Mouse (Mus musculus) MEL-GATA-1-ER (cell line): ENCODE data around the gene Jakmip3.

Experiments used
- DNase-seq: peaks from one replicate; pipeline ENCODE4 v3.0.0-alpha.2; 2012; ENCODE audit warnings: low read depth; ENCODE audit errors: extremely low read depth

Jakmip3 gene

DNA sequence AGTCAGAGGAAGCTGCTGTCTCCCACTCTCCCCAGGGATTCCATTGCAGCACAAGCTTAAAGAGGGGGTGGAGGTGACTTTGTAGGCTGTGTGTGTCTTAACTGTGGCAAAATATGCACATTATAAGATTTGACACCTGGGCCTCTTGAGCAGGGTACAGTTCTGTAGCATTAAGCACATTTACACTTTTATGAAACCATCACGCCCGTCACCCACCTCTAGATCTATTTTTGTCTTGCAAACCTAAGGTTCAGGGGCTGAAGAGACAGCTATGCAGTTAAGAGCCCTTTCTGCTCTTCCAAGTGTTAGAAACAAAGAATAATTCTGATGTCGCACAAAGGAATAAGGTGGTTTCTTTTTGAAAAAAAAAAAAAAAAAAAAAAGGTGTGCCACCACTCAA lies 5.1 kb downstream of the Jakmip3 start:
- DNase-seq: no peak

DNA sequence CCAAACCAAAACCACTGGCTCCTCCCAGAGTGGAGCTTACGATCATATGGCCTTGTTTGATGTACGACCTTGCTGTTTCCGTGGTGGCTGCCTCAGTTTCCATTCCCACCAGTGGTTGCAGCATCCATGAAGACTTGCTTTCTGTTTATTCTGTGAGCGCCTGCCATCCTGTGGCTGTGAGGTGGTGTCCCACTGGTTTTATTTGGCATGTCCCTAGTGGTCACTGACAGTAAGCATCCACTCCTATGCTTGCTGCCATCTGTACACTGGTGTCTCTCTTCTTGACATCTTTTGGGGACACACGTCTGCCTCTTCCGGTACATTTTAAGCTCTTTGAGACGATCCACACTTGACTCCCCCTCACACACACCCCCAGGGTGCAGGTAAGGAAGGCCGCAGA lies 7.2 kb downstream of the Jakmip3 start:
- no peak for DNase-seq

DNA sequence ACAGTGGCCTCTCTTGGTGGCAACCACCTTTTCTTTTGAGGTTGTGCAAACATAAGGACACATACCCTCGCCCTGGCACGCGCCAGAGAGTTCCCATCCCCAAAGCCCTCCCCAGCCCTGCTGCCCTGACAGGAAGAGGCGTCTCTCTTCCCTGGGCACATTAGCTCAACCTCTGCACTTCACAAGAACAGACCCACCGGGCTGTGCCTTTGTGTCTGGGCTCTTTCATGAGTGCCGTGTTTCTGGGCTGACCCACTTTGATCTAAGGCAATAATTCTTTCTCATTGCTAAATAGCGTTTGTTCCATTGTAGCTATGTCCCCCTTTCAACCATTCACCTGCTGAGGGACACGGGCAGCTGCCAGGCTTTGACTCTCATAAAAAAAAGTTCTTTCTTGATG lies 7.8 kb downstream of the Jakmip3 start:
- no peak for DNase-seq

DNA sequence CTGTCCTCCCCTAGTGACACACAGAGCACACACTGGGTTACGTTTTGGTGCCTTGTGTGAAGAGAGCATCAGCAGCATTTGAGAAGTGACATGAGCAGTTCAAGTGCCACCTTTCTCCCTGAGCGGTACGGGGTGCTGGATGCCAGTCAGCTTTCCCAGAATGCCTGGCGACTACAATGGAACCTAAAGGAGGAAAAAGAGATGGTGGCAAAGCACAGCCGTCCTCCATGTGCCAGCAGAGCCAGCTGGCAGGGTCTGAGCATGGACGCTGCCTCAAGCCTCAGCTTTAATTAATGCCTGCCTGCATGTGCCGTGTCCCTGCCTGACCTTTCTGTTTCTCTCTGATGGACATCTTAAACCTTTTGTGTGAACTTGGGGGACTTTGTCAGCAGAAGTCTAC lies 15.3 kb downstream of the Jakmip3 start:
- DNase-seq: no peak

DNA sequence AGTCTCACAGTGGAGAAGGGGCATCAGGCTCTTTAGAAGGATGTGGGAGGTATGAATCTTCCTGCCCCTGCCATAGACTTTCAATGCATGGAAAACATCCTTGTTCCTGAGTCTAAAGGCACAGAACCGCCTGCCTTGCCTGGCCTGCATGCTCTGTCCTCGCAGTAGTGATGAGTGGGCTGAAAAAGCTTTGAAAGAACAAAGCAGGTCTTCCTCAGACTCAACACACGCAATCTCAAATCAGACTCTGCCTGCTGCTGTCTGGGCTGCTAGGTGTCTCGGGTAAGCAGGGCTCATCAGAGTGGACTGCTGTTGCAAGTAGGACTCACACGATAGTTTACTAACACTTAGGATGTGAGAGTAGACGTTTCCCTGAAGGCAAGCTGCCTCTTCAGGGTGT lies 16.6 kb downstream of the Jakmip3 start:
- no peak for DNase-seq

DNA sequence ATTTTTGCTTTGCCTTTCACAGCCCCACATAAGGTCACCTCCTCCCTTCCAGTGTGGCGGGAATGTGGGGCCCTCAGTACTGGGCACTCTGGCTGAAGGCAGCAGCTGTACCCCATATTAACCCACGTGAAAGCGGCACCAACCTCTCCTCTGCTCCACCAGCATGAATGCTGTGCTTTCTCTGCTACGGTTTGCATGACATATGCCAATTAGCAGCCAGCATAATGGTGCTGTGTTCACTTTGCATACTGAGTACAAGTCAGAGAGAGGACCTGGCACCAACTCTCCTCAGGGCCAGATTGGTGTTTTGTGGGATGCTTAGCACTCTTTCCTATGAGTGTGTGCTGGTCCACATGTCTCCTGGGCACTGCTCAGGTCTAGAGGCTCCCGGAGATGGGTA lies 19.2 kb downstream of the Jakmip3 start:
- no peak for DNase-seq

DNA sequence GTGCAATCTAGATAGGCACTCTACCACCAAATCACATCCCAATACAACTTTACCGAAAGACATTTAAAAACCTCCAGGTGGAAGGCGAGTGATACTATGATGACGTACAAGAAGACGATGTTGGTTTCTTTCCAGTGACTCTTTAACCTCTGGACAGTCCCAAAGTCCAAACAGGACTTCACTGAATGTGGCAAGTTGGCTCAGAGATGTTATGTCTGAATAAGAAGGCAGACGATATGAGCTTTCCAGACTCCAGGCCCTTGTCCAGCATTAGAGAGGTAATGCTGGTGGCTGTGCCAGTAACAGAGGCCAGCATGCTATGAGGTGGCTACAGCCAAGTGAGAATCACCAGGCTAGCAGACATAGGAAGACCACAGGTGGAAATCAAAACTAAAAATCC lies 23.2 kb downstream of the Jakmip3 start:
- no peak for DNase-seq

DNA sequence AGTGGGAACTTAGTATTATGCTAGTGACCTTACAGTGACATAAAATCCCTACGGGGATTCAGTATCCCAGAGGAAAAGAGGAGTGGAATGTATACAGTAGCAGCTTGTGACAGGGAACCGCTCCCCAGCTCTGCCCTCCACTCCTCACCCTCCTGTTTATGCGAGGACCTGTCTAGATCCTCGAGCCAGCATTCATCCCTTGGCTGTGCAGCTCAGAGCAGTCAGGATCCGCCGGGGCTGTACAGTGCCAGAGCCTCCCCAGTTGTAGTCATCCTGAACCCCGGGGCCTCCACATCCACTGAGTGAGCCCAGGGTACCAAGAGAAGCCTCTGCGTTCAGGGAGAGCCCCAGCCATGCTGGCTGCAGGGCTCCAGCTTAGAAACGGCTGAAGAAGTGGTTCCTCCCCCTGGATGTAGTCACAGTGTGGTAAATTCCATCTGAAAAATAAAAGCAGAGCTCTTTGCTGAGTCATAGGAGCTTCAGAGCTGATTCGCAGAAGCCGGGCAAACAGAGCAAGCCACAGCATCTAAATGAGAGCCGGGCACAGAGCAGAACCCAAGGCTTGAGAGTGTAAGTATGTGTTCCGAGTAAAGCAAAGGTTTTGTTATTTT lies 27.6 kb downstream of the Jakmip3 start:
- no peak for DNase-seq

DNA sequence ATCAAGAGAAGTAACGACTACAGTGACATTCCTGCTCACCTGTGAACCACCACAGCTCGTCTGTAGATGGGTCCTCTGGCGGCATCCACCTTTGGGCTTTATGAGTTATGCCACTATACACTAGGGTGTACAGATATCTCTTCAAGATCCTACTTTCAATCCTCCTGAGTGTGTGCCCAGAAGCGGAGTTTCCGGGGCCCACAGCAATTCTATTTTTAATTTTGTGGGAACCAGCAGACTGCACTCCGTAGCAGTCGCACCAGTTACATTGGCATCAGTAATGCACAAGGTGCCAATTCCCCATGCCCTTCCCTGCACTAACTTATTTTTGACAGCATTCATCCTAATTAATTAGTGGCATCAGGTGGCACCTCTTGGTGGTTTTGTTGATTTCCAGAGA lies 37.0 kb downstream of the Jakmip3 start:
- no peak for DNase-seq

DNA sequence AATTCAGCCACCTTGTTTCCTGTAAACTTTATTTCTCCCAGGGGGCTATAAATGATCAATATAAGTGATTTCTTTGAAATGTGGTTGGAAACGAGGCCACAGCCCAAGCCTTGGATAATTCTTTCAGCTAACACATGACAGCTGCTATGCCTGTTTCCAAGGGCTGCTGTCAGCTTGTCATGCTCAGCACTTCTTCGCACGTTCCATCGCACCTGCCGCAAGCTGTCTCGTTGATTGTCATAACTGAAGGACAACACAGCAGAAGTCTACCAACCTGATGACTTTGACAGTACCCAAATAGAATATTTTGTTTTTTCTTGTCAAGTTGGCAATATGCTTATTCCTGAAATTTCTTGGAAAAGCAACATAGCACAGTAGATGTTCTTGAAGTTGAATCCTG lies 44.0 kb downstream of the Jakmip3 start:
- DNase-seq: no peak

DNA sequence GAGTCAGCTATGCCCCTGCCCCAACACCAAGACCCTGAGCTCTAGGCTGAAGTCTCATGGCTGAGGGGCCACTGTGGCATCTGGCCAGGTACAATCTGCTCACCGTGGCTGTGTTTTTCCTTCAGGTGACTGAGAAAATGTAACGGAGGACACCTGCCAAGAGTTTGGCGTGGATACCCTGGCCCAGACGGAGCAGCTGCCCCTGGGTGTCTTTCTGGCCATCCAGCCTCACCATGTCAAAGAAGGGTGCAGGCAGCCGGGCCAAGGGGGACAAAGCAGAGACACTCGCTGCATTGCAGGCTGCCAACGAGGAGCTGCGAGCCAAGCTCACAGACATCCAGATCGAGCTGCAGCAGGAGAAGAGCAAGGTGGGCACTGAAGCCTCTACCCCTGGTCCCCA lies 48.6 kb downstream of the Jakmip3 start:
- no peak for DNase-seq

DNA sequence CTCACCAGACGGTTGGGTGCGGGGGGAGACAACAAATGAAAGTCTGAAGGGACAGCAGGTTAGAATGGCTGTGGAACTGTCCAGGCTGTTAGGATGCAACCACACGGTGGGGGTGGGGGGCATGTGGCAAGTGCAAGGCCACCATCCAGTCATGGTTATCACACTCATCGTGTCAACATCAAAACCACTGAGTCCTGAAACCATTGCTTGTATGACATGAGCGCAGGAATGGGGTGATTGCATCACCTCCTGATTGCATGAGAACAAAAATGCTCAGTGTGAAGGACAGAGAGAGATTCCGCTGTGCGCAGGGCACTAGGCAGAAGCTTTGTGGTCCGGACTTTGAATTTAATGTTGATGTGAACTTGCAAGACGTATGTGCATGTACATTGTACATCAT lies 62.2 kb downstream of the Jakmip3 start:
- no peak for DNase-seq

DNA sequence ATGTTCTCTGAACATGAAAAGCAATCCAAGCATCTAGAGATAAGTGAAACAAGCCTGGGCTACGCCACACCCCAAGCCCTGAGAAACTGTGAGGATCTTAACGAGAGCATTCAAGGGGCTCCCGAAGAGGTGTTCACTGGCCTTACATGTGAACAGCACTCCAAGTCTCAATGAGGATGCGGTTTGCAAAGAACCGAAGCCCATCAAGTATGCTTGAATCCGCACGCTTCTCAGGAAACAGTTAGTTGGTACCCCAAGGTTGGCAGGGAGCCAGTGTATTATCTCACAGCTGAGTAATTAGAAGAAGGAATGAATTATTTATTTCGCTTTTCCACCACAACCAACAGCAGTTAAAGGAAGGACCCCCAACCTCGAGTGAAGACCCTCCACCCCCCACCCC lies 62.7 kb downstream of the Jakmip3 start:
- no peak for DNase-seq

DNA sequence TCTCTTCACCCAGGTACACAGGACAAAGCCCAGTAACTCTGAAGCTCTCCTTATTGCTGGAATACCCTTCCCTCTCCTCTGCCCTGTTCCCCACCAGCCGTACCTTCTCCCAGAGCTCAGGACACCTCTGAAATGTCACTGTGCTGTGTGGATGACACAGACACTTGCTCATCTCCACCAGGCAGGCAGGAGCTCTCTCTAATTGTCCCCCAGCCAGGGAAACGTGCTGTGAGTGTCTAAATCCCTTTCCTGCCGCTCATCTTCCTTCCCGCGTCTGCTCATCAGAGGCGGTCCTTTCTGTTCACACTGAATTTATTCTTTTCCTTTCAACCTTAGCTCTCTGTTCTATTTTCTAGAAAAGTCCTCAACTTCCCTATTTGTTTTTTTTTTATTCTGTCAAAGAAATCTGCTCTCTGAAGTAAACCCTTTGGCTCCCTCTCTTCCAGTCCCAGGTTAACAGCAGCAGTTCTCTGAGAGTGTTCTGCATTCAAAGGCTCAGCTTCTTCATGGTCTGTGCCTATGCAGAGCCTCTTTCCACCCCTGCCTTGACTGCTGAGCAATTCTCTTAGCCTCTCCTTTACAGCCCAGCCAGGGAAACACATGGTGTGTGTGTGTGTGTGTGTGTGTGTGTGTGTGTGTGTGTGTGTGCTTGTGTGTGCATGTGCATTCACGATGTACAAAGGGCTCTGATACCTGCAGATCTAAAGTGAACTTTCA lies 69.4 kb downstream of the Jakmip3 start:
- no peak for DNase-seq

DNA sequence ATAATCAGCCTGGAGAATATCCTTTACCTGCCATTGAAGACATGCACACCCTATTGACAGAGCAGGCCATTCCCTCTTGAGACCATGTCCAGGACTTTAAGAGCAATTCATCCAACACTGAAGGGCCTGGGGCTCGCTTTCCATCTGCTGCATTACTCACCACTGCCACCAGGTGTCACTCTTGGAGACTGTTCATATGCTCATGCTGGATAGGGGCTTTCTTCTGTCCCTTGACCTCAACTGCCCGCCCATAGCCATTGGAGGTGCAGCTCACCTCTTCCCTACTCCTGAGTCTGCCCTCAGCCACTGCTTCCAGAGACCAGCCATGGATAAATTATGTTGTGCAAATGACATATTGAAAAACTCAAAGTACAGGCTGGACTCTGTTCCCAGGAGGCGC lies 70.5 kb downstream of the Jakmip3 start:
- DNase-seq: no peak

DNA sequence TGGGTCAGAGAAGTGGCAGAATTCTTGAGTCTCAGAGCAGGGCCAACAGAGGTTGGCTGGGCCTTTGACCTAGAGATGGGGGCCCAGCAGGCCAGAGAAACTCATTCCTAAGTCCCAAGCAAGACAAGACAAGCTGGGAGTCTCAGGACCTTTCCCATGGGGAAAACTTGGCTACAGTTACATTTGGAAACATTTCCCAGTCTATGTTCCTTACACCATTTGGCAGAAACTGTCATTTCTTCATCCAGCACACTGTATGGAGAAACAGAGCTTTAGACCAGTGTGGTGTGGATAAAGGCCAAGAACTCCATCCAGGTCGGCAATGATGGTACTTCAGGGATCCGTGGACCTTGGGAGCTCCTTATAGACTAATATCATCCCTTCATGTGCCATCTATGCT lies 71.1 kb downstream of the Jakmip3 start:
- DNase-seq: no peak

DNA sequence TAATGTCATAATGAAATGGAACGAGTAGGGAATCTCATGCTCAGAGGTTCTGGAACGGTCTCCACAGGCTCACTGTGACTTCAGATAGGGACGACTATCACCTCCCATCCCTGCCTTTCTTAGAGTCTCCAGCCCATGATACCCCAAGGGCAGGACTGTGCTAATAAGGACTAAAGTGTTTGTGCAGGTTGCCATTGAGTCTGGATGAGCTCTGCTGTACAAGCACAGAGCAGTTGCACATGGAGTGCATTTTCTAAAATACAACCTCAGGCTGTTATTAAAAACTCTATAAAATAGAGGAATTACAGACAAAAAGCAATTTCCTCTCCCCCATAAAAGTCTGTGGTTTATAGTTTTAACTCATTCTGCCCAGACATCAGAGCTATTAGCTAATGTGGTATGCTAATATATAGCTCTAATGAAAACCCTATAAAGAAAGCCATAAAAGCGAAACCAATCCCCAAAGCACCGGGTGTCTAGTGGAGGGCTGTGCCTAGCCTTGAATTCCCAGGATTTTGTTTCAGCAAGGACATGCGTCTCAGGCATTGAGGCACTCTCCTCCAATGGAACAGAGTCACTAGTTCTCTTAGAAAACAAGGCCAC lies 72.3 kb downstream of the Jakmip3 start:
- no peak for DNase-seq

DNA sequence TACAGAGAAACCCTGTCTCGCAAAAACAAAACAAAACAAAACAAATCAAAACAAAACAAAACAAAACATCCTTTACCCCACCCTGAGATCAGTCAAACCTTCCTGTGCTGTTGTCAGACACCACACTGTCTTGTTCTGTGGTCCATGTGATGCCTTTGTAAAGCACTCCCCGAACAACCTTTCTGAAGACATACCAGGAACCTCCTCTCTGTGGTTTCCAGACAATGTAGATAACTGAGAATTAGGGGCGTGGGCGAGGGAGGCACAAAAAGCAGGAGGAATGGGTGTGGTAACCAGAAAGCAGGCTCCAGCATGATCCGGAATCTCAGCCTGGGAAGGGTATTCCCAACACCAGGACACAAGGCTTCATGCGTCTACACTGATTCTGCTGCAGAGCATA lies 74.6 kb downstream of the Jakmip3 start:
- no peak for DNase-seq

DNA sequence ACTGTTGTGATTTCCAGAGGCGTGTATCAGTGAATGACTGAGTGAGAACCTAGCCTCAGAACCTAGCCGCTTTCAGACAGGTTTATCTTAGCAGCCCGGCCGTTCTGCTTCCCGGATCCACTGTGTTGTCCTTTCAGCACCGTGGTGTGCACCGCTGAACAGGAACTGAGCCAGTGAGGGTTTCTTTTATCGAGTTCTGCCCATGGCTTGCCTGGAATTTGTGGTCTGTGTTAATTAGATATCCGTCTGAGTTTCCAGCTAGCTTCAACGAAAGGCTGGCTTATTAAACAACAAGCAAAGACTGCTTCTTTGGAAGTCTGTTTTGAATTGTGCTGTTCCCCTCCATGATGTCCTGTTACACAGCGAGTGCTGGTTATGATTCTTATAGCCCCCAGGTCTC lies 75.8 kb downstream of the Jakmip3 start:
- no peak for DNase-seq

DNA sequence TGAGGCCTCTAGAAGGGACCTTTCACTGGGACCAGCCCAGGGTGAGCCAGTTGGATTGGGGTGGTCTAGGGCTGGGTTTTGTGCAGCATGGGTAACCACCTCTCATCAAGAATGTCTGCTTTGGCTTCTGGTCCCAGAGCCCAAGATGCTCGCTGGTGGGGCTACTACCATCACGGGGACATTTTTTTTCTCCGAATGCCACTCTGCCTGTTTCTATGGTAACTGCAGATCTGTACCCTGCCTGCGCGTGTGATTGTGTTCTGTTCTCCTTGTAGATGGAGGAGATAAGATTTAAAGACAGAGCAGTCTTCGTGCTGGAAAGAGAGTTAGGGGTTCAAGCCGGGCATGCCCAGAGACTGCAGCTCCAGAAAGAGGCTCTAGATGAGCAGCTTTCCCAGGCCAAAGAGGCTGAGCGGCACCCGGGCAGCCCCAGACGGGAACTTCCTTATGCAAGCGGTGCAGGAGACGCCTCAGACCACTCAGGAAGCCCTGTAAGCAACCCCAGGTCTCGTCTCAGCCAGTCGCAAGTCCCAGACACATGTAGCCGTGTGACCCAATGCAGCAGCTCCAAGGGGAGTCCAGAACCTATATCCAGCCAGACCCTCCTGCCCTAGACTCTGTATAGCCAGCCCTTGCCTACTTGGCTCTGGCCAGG lies 76.8 kb downstream of the Jakmip3 start:
- no peak for DNase-seq

DNA sequence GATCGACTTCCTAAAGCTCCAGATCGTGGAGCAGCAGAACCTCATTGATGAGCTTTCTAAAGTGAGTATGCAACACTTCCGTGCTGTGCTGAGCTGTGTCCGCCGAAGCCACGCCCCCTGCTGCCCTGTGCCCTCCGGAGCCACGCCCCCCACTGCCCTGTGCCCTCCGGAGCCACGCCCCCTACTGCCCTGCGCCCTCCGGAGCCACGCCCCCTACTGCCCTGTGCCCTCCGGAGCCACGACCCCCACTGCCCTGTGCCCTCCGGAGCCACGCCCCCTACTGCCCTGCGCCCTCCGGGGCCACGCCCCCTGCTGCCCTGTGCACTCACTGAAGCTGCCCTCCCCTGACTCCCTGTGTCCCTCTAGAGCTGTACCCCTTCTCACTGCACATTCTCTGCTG lies 80.4 kb downstream of the Jakmip3 start:
- DNase-seq: no peak

DNA sequence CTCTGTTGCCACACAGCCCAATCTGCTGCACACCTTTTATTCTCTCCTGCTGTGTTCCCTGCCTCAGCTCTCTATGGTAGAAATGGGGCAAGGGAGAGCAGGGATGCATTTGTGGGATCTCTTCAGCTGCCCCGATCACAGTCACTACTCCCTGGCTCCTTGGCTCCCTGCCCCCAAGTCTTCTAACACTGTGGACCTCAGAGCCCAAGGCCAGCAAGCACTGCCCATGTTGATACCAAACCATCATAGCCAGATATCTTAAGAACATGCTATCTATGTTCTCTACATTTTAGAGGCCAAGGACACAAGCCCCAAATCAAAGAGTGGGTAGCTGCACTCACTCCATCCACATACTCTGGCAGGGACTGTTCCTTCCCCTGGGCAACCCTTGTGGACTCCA lies 80.8 kb downstream of the Jakmip3 start:
- DNase-seq: no peak

DNA sequence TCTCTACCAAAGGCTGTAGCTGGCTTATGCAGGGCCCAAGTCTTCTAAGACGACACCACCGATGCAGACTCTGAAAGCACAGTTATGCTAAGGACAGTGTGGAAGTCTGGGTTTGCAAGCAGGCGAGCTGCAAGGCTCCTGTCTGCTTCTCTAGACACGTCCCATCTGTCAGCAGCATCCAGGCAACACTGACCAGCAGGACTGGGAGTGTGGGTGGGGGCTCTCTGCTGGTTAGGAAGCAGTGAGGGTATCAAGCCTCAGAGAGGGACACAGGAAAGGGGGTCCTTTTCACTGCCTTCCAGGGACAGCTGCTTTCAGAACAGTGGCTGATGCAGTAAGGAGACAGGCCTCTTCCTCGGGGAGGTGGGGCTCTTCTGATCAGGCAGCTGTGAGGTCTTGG lies 86.6 kb downstream of the Jakmip3 start:
- no peak for DNase-seq
